Mouse (Mus musculus) forebrain, postnatal 0 days (tissue): ENCODE data around the gene Dmgdh. TPM values are rescaled to one million over a fixed set of nuclear protein-coding genes. Genes with fewer than 3 reads are reported as not detected.

Experiments
- ATAC-seq: fragments of 200-750 bp; cut with Nextera tagmentation; 2 replicates; pipeline ENCODE4 v1.8.0; 2017; ENCODE audit warnings: mild to moderate bottlenecking, moderate library complexity
- DNase-seq: peaks from one replicate; pipeline ENCODE4 v3.0.0-alpha.2; 2015
- H3K27ac ChIP-seq: fragments of 300-500 bp; sonication (generic); 2 replicates; pipeline ENCODE4 v1.5.1; 2014; ENCODE audit warnings: low read depth, mild to moderate bottlenecking, antibody characterized with exemption, low read length, moderate library complexity, mixed read lengths
- H3K27me3 ChIP-seq: fragments of 300-500 bp; sonication (generic); 2 replicates; pipeline ENCODE4 v1.6.1; 2014; ENCODE audit warnings: mild to moderate bottlenecking, low read length, mixed read lengths; ENCODE audit not compliant: insufficient read depth
- H3K36me3 ChIP-seq: fragments of 300-500 bp; sonication (generic); 2 replicates; pipeline ENCODE4 v1.6.1; 2014; ENCODE audit warnings: mild to moderate bottlenecking, moderate library complexity; ENCODE audit not compliant: insufficient read depth
- H3K4me1 ChIP-seq: fragments of 300-500 bp; sonication (generic); 2 replicates; pipeline ENCODE4 v1.6.1; 2014; ENCODE audit warnings: antibody characterized with exemption; ENCODE audit not compliant: insufficient read depth
- H3K4me2 ChIP-seq: fragments of 300-500 bp; sonication (generic); 2 replicates; pipeline ENCODE4 v1.6.1; 2014; ENCODE audit warnings: low read depth, mild to moderate bottlenecking, moderate library complexity
- H3K4me3 ChIP-seq: fragments of 300-500 bp; sonication (generic); 2 replicates; pipeline ENCODE4 v1.5.1; 2014; ENCODE audit warnings: low read depth, low read length, mixed read lengths
- H3K9ac ChIP-seq: fragments of 300-500 bp; sonication (generic); 2 replicates; pipeline ENCODE4 v1.6.1; 2014; ENCODE audit warnings: mild to moderate bottlenecking
- H3K9me3 ChIP-seq: fragments of 300-500 bp; sonication (generic); 2 replicates; pipeline ENCODE4 v1.6.1; 2016; ENCODE audit warnings: low read length
- CTCF ChIP-seq: sonication (generic); IDR thresholded peaks from 2 replicates; pipeline ENCODE4 v1.5.1; 2016; ENCODE audit warnings: antibody characterized with exemption, control low read depth, low read depth
- WGBS: fragments of 180-500 bp; shearing (Covaris S2); extraction: QIAGEN DNeasy Blood & Tissue Kit; methylation state at CpG from one replicate; pipeline ENCODE4 v1.1.7; 2014; 5-methylcytosine and 5-hydroxymethylcytosine counted together
- polyA plus RNA-seq: library from polyadenylated mRNA; unstranded; fragments of >200 nt; fragmentation: Nextera tagmentation; extraction: Ambion mirVana; gene quantifications from 2 replicates; pipeline ENCODE4 v1.2.1, GENCODE M21; 2015
- total RNA-seq: library from RNA; depleted of rRNA; stranded (reverse); fragments of >200 nt; gene quantifications from 2 replicates; pipeline ENCODE4 v1.2.3, GENCODE M21; 2014; rRNA removed

The Dmgdh gene
- 0.19 TPM in 1 of 2 replicates, not detected in the other for total RNA-seq
- polyA plus RNA-seq: 0.10 and 0.13 TPM in 2 replicates

DNA sequence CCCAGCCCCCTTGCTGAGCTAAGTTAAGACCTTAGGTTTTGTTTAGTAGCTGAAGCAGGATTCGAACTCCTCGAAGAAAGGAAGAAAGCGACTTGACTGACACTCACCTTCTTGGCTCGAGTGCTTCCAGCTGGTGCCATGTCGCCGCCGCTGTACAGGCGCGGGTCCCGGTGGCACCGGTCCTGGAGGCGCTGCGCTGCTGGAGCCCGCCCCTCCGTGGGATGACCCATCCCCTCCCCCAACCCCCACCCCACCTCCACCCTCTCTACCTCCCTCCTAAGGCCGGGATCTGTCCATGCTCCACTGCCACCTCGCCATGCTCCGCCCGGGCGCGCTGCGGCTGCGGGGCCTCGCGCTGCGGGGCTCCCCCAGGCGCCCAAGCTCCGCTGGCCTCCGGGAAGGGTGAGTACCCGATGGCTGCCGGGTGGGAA, at the start of gene Dmgdh, which contains the start of gene Bhmt2:
Dmgdh (plus strand) TSS at position 303 of the 431 bp plus-strand sequence.
Bhmt2 (minus strand) TSS at position 172 of the 431 bp plus-strand sequence.
- H3K4me2 ChIP-seq: 0 out of 2 replicates have a peak within 1 kb of the TSS, but pooled peaks have one; percentile 21

DNA sequence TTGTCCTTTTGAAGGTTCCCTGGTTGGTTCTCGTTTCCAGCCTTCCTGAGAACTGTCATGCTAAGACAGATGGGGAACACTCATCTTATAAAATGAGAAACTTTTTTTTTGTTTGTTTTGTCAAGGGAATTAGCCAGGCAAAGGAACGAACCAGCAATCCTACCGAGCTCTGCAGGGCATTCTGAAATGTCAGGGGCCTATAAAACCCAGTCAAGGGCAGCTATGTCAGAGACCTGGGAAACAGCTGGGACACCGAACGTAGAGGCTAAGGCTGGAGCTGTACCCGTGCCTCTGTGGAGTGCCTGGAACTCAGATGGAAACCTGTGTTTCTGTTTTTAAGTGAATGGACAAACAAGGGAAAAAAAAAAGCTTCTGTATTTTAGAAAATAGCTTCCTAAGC, 45.4 kb upstream of the Dmgdh start:
- no peak for TF ChIP-seq CTCF
- no peak for ATAC-seq

More for the DNA sequence above, at the start of gene Dmgdh, which contains the start of gene Bhmt2:
- Histone ChIP-seq H3K27me3 (no peaks in the 10 kb centered on the region), H3K9me3 (no peaks in the 10 kb centered on the region), H3K36me3 (no peaks in the 10 kb centered on the region), H3K27ac (no peak within 1 kb of the TSS), H3K4me3 (no peak within 1 kb of the TSS), H3K9ac (no peak within 1 kb of the TSS), H3K4me1 (no peaks in the 10 kb centered on the region)
- DNase-seq (no peak), ATAC-seq (no peak)
- WGBS: 9% methylated on average over 31 of the region's 31 CpGs
- TF ChIP-seq CTCF: no peak

DNA sequence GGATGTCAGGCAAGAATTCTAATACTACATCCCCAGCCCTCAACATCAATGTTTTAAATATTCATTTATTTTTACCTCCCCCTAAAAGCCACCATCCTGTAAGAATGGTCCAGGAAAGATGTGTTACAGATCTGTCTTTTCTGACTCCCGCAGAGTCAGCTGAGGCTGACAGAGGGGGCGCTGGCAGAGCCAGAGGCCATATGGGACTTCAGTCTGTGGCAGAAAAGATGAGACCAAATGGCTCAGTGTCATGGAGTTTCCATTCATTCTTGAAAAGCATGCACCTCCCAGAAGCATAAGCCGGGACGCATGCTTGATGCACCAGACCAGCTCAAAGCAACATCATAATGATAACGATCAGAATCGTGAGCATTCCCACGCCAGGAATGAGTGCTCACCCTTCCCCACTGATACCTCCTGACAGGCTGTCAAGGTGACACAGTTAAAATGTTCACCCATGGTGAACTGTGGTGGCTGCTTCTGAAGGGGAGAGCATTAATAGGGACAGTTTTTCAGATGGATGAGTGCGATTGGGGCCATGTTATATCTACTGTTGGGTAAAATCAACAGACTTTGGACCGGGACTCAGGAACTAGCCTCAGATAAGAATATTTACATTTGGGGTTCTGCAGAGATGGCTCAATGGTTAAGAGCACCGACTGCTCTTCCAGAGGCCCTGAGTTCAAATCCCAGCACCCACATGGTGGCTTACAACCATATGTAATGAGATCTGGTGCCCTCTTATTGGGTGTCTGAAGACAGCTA, 43.1 kb upstream of the Dmgdh start:
- H3K36me3 ChIP-seq: no peaks in the 10 kb centered on the region
- no peak overlapping the region for H3K27ac ChIP-seq
- WGBS: 74% methylated on average over 10 of the region's 10 CpGs
- DNase-seq: peak; percentile 60
- no peak overlapping the region for H3K4me3 ChIP-seq
- H3K4me1 ChIP-seq: no peaks in the 10 kb centered on the region
- TF ChIP-seq CTCF: no peak
- no peak overlapping the region for H3K4me2 ChIP-seq
- H3K9ac ChIP-seq: no peak overlapping the region
- H3K9me3 ChIP-seq: no peaks in the 10 kb centered on the region
- H3K27me3 ChIP-seq: no peaks in the 10 kb centered on the region
- ATAC-seq: peak; percentile 73

More for the DNA sequence above, 45.4 kb upstream of the Dmgdh start:
- H3K4me3 ChIP-seq: no peak overlapping the region
- no peak overlapping the region for H3K9ac ChIP-seq
- 18% methylated on average over 6 of the region's 6 CpGs for WGBS
- no peak for DNase-seq
- no peaks in the 10 kb centered on the region for H3K27me3 ChIP-seq
- no peaks in the 10 kb centered on the region for H3K9me3 ChIP-seq
- H3K4me2 ChIP-seq: no peak overlapping the region
- H3K27ac ChIP-seq: no peak overlapping the region
- H3K36me3 ChIP-seq: no peaks in the 10 kb centered on the region
- no peaks in the 10 kb centered on the region for H3K4me1 ChIP-seq

DNA sequence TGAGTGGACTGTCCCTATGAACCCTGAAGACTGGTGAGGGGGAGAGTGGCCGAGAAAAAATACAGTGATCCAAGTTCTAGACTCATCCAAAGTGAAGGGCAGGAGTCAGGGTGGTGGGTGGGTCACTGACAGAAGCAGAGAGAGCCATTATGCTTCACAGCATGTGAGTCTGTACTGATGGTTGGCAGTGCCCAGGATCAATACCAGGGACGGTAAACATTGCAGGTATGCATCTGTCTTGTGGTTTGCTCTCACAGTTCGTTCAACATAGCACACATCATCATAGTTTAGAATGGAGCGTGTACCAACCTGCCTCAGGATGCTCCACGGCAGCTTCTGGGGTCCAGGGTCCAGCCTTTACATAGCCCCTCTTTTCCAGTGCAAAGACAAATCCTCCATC, 41.3 kb upstream of the Dmgdh start:
- no peak for TF ChIP-seq CTCF
- no peak overlapping the region for H3K27ac ChIP-seq
- no peak overlapping the region for H3K4me2 ChIP-seq

DNA sequence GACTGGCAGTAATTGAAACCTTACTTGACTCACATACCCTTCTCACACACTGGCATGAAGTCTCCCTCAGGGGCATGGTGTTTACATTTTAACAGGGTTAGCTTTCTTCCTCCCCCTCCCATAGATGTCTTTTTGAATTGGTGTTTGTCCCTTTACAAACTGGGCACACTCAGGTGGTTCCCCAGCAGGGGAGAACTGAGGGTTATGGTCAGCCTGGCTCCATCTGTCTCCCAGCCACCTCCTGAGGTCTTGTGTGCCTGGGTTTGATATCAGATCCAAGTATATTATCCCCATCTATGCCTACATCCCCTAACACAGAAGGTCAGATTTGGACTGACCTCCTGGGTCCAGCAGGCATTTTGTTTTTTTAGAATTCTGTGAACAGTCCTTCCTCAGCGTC, 37.7 kb upstream of the Dmgdh start:
- Histone ChIP-seq H3K27me3 (no peaks in the 10 kb centered on the region), H3K36me3 (no peaks in the 10 kb centered on the region), H3K9ac (no peak overlapping the region), H3K9me3 (no peaks in the 10 kb centered on the region), H3K27ac (no peak overlapping the region), H3K4me1 (no peaks in the 10 kb centered on the region), H3K4me2 (no peak overlapping the region), H3K4me3 (no peak overlapping the region)
- DNase-seq (no peak), ATAC-seq (no peak)
- WGBS: 83% methylated on average over 1 of the region's 1 CpGs
- no peak for TF ChIP-seq CTCF

More for the DNA sequence above, 41.3 kb upstream of the Dmgdh start:
- Histone ChIP-seq H3K9ac (no peak overlapping the region), H3K4me3 (no peak overlapping the region), H3K9me3 (no peaks in the 10 kb centered on the region), H3K27me3 (no peaks in the 10 kb centered on the region), H3K36me3 (no peaks in the 10 kb centered on the region), H3K4me1 (no peaks in the 10 kb centered on the region)
- no peak for ATAC-seq
- 90% methylated on average over 5 of the region's 5 CpGs for WGBS
- DNase-seq: no peak

DNA sequence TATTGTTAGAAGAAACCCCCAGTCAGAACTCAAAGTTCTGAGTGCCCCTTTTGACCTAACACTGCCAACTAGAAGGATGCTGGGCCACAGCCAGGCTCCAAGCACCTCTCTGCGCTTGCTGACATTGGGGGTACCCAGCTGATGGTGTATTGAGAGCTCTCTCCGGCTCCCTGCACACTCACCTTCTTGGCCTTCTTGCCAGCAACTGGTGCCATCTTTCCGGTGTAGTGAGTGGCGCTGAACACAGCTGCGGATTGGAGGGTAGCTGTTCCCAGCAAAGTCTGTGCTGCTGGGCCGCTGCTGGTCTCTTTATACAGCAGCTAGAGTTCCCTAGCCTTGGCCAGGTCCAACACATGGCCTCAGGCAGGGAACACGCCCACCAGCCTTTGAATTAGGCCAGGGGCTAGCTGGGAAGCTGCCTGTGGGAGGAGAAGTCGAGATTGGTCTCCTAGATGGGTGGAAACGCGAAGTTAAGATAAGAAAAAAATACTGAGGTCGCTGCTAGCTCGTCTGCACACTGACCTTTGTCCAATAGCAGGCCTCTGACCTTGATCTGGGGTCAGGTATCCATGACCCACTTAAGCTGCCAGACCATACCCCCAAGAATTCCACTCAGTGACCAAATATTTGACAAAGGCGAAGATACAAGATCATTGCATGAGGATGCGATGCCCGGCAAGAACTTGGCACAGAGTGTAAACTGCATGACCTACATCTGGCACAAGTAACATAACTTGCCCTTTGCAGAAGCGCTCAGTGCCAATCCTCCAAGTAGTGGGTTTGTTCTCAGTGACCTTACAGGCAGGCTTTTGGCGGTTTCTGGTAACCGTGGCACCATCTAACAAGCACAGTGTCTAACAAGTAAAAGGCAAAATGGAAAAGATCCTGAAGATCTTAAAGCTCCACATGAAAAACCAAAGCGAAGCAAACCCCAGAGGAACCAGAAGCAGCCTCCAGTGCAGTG, 36.7 kb upstream of the Dmgdh start, which contains the start of gene Bhmt:
Bhmt (minus strand) TSS at position 680 of the 964 bp plus-strand sequence.
- Histone ChIP-seq H3K9ac (no peak within 1 kb of the TSS), H3K27ac (no peak within 1 kb of the TSS), H3K9me3 (no peaks in the 10 kb centered on the region), H3K4me2 (no peak within 1 kb of the TSS), H3K36me3 (no peaks in the 10 kb centered on the region), H3K27me3 (no peaks in the 10 kb centered on the region), H3K4me1 (no peaks in the 10 kb centered on the region), H3K4me3 (no peak within 1 kb of the TSS)
- TF ChIP-seq CTCF: no peak
- ATAC-seq (no peak), DNase-seq (no peak)
- WGBS: 80% methylated on average over 19 of the region's 19 CpGs
